Mouse (Mus musculus): ENCODE results near the gene Gbf1.

The Gbf1 gene

GRCm38 (mm10) chr19:46314872-46315742, 162.8 kb downstream of the Gbf1 start:
- no peak for DNase-seq (ENCODE audit: extremely low spot score, low spot score)

GRCm38 (mm10) chr19:46315752-46316610, 163.7 kb downstream of the Gbf1 start:
- DNase-seq (ENCODE audit: extremely low spot score, low spot score): no peak

- no peak for DNase-seq (ENCODE audit: extremely low spot score, low spot score)
These were observed 164.7 kb downstream of the Gbf1 start for GRCm38 (mm10) chr19:46316846-46317545.

GRCm38 (mm10) chr19:46317546-46317885, 165.2 kb downstream of the Gbf1 start:
- no peak for DNase-seq (ENCODE audit: extremely low spot score, low spot score)

- no peak for DNase-seq (ENCODE audit: extremely low spot score, low spot score)
These were observed 165.7 kb downstream of the Gbf1 start for GRCm38 (mm10) chr19:46318031-46318471.

- no peak for DNase-seq (ENCODE audit: extremely low spot score, low spot score)
These were observed 166.5 kb downstream of the Gbf1 start for GRCm38 (mm10) chr19:46318586-46319378.

GRCm38 (mm10) chr19:46320076-46320785, 167.9 kb downstream of the Gbf1 start:
- no peak for DNase-seq (ENCODE audit: extremely low spot score, low spot score)

GRCm38 (mm10) chr19:46321101-46321943, 169.0 kb downstream of the Gbf1 start:
- DNase-seq (ENCODE audit: extremely low spot score, low spot score): no peak

GRCm38 (mm10) chr19:46322144-46322995, 170.1 kb downstream of the Gbf1 start:
- no peak for DNase-seq (ENCODE audit: extremely low spot score, low spot score)

- no peak for DNase-seq (ENCODE audit: extremely low spot score, low spot score)
These were observed 170.8 kb downstream of the Gbf1 start for GRCm38 (mm10) chr19:46322996-46323572.

GRCm38 (mm10) chr19:46323716-46324115, 171.4 kb downstream of the Gbf1 start:
- no peak for DNase-seq (ENCODE audit: extremely low spot score, low spot score)

- no peak for DNase-seq (ENCODE audit: extremely low spot score, low spot score)
These were observed 172.1 kb downstream of the Gbf1 start for GRCm38 (mm10) chr19:46324366-46324765.

GRCm38 (mm10) chr19:46324918-46325317, 172.6 kb downstream of the Gbf1 start:
- DNase-seq (ENCODE audit: extremely low spot score, low spot score): no peak

GRCm38 (mm10) chr19:46326019-46326755, 173.9 kb downstream of the Gbf1 start:
- DNase-seq (ENCODE audit: extremely low spot score, low spot score): no peak

- DNase-seq (ENCODE audit: extremely low spot score, low spot score): peak; percentile 70
These were observed 174.5 kb downstream of the Gbf1 start, which contains the start of gene Psd for GRCm38 (mm10) chr19:46326756-46327305. TSS of gene Psd (minus strand) at chr19:46327156.

- DNase-seq (ENCODE audit: extremely low spot score, low spot score): no peak
These were observed 175.3 kb downstream of the Gbf1 start for GRCm38 (mm10) chr19:46327531-46328064.
